Mouse (Mus musculus): ENCODE data around the gene Bpifa6.

DNA sequence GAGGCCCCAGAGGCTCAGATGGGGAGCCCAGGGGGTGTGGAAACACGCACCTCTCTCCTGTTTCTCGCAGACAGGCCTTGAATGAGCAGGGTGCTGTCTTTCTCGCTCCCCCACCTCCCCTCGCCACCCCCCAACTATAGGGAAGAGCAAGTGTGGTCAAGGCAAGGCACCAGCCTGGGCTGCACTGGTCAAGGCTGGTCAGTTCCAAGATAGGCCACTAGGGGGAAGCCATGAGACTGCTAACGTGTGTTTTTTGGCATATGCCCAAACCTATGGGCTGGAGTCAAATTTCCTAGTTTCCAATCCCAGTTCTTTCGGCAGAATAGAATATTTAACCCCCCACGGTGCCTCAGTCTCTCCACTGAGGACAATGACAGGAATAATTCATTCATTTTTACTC is 21.0 kb downstream of the Bpifa6 start:
- TF ChIP-seq CTCF (IDR thresholded peaks at IDR 0.05; ENCODE audit: borderline replicate concordance, control insufficient read depth, extremely low read depth, insufficient read depth, low read length, poor library complexity) (peak; percentile 77), POLR2A (IDR thresholded peaks at IDR 0.05; ENCODE audit: control insufficient read depth, extremely low read depth, insufficient read depth, low read length, poor library complexity) (no peak)

All from thymus, adult 2 months (tissue).